Mouse (Mus musculus): Measurements from ENCODE around the gene Crabp2. TPM values are rescaled to one million over a fixed set of nuclear protein-coding genes. Genes with fewer than 3 reads are reported as not detected.

The Crabp2 gene
- polyA plus RNA-seq, 1 experiment, result 1.4 TPM

DNA sequence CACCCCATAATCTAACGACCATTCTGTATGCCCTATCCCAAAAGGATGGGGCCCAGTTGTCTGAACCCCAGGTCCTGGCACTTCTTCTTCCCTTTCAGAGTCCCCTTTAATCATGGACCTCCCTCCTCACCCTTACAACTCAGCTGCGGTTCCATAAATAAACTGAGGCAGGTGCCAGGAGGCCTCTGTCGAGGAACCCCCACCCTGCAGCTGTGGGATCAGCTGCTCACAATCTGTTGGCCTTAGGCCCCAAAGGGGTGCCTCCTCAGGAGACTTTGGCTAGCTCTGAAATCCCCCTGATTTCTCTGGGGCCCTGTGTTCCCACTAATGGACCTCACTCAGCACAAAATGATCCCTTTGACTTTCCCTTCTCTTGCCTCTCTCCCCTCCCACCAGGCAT lies 35.6 kb downstream of the Crabp2 start:
- DNase-seq (ENCODE audit: low spot score), result no peak

DNA sequence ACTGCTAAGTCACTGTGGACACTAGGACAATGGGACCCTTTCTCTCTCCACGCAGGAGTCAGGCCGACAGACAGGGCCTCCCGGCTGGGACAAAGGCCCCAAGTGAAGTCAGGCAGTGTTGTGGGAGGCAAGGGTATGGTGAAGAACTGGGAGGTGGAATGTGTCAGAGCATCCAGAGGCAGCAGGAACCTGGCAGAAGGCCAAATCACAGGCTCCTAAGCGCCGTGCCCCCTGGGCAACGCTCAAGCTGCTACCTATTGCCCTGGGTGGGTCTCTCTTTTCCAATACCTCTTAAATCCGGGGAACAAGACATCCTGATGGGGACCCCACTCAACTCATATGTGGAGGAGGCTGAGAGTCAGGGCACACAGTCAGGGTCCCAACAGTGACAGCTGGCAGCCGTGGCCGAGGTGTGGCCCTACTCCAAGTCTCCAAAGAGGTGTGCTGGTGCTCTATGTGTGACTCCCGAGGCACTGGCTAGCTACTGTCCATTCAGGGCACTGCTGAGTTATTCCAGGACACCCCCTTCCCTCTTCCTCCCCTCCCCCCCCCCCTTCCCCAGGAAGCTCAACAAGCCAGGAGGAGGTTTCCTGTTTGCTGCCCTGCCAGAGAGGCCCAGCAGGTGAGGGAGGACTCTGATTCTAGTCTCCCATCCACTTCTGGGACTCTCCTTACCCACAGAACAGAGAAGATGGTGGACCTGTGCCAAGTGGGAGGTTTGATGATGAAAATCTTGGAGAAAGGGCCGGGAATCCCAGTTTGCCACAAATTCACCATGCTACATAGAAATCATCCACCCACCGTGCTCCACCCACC lies 37.2 kb downstream of the Crabp2 start:
- no peak for DNase-seq (ENCODE audit: low spot score)

DNA sequence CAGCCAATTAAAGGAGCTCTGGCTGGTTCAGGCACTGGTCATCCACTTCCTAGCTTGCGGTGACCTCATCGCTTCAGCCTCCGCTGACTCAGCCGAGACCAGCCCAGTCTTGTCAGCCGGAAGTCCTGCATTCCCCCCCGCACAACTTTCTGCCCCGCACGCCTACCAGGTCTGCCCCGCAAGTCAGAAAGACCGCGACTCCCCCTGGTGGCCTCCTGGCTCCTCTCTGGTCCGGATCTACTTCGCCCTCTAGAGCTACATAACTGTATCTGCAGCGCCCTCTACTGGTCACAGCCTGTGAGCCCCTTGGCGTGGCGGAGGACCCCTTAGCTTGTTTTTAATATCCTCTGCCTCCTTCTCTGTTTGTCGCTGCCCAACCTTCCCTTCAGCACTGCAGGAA lies 38.4 kb downstream of the Crabp2 start:
- peak; percentile 83 for DNase-seq (ENCODE audit: low spot score)

DNA sequence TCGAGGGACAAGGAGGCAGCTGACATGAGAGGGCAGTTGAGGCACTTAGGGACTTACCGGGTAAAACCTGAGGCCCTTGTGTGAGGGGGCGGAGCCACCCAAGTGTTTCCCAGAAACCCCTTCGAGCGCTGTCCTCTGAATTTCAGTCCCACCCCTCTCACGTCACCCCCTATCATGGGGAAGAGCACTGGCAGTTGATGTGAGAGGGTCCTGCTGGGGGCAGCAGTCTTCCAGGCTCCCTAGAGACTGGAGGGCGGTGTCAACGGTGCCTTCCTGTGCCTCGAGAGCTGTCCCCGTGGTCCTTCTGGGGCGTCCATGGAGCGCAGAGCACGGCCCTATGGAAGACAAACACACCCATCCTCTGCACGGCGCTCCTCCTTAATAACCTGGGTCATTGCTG lies 39.2 kb downstream of the Crabp2 start:
- no peak for DNase-seq (ENCODE audit: low spot score)

DNA sequence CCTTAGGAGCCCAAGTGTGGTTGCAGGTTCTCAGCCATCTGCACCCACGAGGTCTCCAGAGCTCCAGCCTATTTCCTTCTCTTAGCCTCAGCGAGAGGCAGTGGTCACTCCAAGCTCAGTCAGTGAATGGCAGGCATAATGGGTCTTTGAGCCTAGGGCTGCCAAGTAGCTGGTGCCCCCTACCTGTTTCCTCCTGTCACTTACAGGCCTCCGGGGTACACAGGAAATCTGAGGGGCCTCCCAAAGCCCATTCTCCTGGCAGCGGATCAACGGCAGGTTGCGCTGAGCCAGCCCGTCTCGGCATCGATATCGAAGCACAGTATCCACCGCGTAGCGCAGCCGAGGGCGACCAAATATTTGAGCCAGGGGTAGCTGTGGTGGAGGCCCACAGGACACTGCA lies 39.6 kb downstream of the Crabp2 start:
- DNase-seq (ENCODE audit: low spot score), result no peak

GRCm38 (mm10) chr3:87989935-87990334 lies 41.5 kb downstream of the Crabp2 start:
- no peak for DNase-seq (ENCODE audit: low spot score)

DNA sequence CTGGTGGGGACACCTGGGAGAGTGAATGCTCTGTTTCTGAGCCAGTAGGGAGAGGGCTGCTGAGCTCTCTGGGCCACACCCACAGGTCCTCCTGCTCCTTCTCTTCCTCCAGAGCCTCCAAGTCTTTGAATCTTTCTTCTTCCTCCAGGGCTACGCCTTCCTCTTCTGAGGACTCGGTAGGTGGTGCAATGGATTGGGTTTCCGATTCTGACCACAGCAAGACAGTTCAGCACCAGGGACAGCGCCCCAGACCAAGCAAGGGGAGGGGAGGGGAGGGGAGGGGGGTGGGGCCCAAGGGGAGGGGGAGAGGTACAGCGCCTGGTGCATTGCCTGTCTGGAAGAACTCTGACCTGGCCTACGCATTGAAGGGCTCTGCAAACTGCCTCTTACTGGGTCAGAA lies 45.0 kb downstream of the Crabp2 start:
- no peak for DNase-seq (ENCODE audit: low spot score)

GRCm38 (mm10) chr3:87995331-87995730 lies 46.9 kb downstream of the Crabp2 start:
- no peak for DNase-seq (ENCODE audit: low spot score)

GRCm38 (mm10) chr3:87996401-87996800 lies 47.9 kb downstream of the Crabp2 start:
- no peak for DNase-seq (ENCODE audit: low spot score)

- DNase-seq (ENCODE audit: low spot score), result no peak
Observed at GRCm38 (mm10) chr3:87996971-87997614, 48.6 kb downstream of the Crabp2 start.

DNA sequence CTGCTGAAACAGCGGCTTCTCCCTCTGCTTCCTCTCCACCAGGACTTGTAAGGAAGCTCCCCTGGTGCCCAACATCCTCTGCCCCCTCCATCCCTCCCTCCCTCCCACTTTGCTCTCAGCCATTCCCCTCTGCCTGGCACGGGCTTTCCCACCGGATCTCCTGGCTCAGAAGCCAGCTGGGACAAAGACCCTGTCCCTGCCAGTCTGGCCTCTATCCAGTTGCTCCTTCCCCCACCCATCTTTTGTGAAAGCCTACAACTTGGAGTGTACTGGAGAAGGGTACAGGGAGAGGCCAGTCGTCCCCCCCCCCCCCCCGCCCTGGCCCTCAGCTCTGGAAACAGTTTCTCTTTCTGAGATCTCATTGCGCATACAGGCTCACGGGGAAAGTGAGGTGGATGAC lies 50.3 kb downstream of the Crabp2 start:
- no peak for DNase-seq (ENCODE audit: low spot score)

GRCm38 (mm10) chr3:87999243-87999895 lies 50.9 kb downstream of the Crabp2 start:
- no peak for DNase-seq (ENCODE audit: low spot score)

GRCm38 (mm10) chr3:88000181-88000580 lies 51.7 kb downstream of the Crabp2 start, which contains the start of gene Bcan:
Bcan (minus strand) TSS chr3:88000230.
- no peak for DNase-seq (ENCODE audit: low spot score)

DNA sequence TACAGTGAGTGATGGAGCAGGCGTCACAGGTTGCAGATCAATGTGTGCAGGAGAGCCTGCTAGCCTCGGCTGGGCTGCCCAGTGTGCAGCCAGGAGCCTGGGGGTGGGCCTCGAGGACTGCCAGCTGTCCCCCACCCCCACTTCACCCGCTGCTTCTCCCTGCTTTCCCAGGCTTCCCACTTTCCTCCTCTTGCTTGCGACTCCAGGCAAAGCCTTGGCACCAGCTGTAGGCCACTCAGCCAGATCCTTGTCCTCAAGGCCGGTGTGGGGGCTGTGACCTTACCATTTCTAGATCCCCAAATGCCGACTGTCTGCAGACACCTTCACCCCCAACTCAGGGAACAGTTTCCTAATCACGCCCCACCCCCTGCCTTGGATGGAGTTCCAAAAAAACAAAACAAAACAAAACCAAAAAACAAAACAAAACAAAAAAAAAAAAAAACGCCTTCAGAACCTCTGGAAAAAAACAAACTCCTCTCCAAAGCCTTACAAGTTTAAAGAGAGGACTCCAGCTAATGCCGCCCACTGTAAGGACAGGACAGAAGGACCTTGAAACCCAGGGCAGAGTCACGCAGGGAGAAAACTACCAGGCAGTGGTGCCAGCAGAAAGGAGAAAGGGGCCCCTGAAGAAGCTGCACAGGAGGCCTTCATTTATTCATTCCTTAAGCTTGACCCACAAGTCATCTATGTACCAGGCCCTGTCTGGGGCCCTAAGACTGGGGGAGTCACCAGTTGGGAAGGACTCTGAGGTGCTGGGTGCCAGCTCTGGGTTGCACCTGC lies 52.5 kb downstream of the Crabp2 start:
- no peak for DNase-seq (ENCODE audit: low spot score)

DNA sequence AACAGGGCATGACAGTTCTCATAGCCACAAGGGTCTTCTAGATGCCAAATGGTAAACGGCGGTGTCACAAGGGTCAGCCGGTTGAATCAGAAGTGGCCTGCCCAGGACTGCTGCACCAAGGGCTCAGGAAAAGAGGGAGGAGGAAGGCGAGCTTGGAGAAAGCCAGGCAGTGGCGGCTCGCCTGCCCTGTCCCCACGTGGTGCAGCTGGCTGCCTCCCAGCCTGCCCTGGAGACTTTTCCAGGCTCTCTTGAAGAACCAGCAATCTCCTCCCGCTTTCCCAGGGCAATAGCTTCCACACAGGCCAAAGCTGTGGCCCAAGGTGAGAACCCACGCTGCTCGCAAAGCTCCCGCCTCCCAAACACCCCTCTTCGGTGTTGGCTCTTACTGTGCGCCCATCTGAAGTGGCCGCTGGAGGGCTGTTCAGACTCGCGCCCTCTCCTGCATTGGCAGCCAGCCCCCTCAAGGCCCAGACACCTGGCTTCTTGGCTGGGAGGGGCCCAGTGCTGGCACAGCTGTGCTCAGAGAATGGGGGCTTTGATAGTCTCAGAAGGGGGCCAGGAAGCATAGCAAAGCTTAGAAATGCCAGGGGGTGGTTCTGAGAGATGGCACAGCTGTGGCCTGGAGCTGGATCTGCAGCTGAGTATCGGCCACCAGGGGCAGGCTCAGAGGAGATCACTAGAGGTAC lies 54.0 kb downstream of the Crabp2 start:
- no peak for DNase-seq (ENCODE audit: low spot score)

Other genes with a start within 250 kb of the Crabp2 start
- gene Lrrc71, start 200.0 kb upstream of the Crabp2 start, polyA plus RNA-seq (2012; rRNA removed), result 0.19 and 0.29 TPM in 2 replicates
- gene Ntrk1, start 153.5 kb upstream of the Crabp2 start, polyA plus RNA-seq (2012; rRNA removed), result 2.7 and 3.5 TPM in 2 replicates
- 0.73 and 0.80 TPM in 2 replicates for gene Insrr, start 151.7 kb upstream of the Crabp2 start, polyA plus RNA-seq (2012; rRNA removed)
- gene Pear1, start 124.4 kb upstream of the Crabp2 start, polyA plus RNA-seq (2012; rRNA removed), result 21.1 and 26.5 TPM in 2 replicates
- gene Sh2d2a, start 101.9 kb upstream of the Crabp2 start, polyA plus RNA-seq (2012; rRNA removed), result 0.65 and 0.87 TPM in 2 replicates
- gene Prcc, start 63.1 kb upstream of the Crabp2 start, polyA plus RNA-seq (2012; rRNA removed), result 26.2 and 30.0 TPM in 2 replicates
- gene Hdgf, start 42.3 kb upstream of the Crabp2 start, polyA plus RNA-seq (2012; rRNA removed), result 151 and 152 TPM in 2 replicates
- gene Mrpl24, start 29.2 kb upstream of the Crabp2 start, polyA plus RNA-seq (2012; rRNA removed), result 120 and 132 TPM in 2 replicates
- gene Isg20l2, start 18.4 kb upstream of the Crabp2 start, polyA plus RNA-seq (2012; rRNA removed), result 22.8 and 24.0 TPM in 2 replicates
- 28.4 and 33.2 TPM in 2 replicates for gene Rrnad1, start 17.9 kb upstream of the Crabp2 start, polyA plus RNA-seq (2012; rRNA removed)
- 3.7 and 5.3 TPM in 2 replicates for gene Nes, start 22.4 kb downstream of the Crabp2 start, polyA plus RNA-seq (2012; rRNA removed)
- gene Bcan, start 51.6 kb downstream of the Crabp2 start, polyA plus RNA-seq (2012; rRNA removed), result 0.15 and 0.28 TPM in 2 replicates
- gene Hapln2, start 78.9 kb downstream of the Crabp2 start, polyA plus RNA-seq (2012; rRNA removed), result 0.06 TPM in 1 of 2 replicates, not detected in the other
- 5.6 and 9.7 TPM in 2 replicates for gene Gpatch4, start 94.4 kb downstream of the Crabp2 start, polyA plus RNA-seq (2012; rRNA removed)
- gene Naxe, start 109.8 kb downstream of the Crabp2 start, polyA plus RNA-seq (2012; rRNA removed), result 90.2 and 91.1 TPM in 2 replicates
- not detected in 2 replicates for gene Ttc24, start 129.6 kb downstream of the Crabp2 start, polyA plus RNA-seq (2012; rRNA removed)
- gene Iqgap3, start 133.3 kb downstream of the Crabp2 start, polyA plus RNA-seq (2012; rRNA removed), result 2.0 and 2.6 TPM in 2 replicates
- 34.6 and 51.0 TPM in 2 replicates for gene Mef2d, start 193.7 kb downstream of the Crabp2 start, polyA plus RNA-seq (2012; rRNA removed)

All from urinary bladder, adult 2 months (tissue).